Mouse (Mus musculus): ENCODE results near the gene Vmn2r3. TPM values are rescaled to one million over a fixed set of nuclear protein-coding genes. Genes with fewer than 3 reads are reported as not detected.

Vmn2r3 gene
- polyA plus RNA-seq, 1 experiment from 2014 or later: not detected

Other genes starting within 250 kb of the Vmn2r3 start
- gene Vmn2r1, start 208.2 kb downstream of the Vmn2r3 start, polyA plus RNA-seq (2015; fragmentation: Nextera tagmentation; extraction: Ambion mirVana): 0.03 TPM in 2 replicates
- gene Vmn2r2, start 147.8 kb downstream of the Vmn2r3 start, polyA plus RNA-seq (2015; fragmentation: Nextera tagmentation; extraction: Ambion mirVana): not detected in 2 replicates
- not detected in 2 replicates for gene Vmn2r4, start 125.7 kb upstream of the Vmn2r3 start, polyA plus RNA-seq (2015; fragmentation: Nextera tagmentation; extraction: Ambion mirVana)
- gene Vmn2r5, start 220.1 kb upstream of the Vmn2r3 start, polyA plus RNA-seq (2015; fragmentation: Nextera tagmentation; extraction: Ambion mirVana): not detected in 2 replicates

All from kidney, embryonic 15.5 days (tissue).